Mouse (Mus musculus): ENCODE measurements around the gene Col5a3.
A peak's percentile ranks its signal among the peaks of the same experiment; 100 is the strongest.

The Col5a3 gene

DNA sequence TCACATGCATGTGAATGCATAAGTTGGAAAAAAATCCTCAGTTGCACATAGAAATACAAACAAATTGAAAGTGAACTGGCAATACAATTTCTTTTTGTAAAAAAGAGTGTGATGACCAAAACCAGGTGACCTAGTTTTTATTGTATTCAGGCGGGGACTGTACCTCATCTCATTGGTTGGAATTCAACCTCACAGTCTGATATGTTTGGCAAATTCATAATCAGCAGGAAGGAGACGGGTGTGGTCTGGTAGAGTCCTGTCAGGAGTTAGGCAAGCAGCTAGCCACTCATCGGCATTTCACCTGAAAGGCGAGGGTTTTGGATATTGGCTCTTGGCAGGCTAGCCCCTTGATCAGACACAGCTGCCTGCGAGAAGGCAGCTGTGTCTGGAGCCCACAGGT is 65.7 kb downstream of the Col5a3 start:
- no peak for DNase-seq (ENCODE audit: extremely low read depth, low read depth, low spot score)

DNA sequence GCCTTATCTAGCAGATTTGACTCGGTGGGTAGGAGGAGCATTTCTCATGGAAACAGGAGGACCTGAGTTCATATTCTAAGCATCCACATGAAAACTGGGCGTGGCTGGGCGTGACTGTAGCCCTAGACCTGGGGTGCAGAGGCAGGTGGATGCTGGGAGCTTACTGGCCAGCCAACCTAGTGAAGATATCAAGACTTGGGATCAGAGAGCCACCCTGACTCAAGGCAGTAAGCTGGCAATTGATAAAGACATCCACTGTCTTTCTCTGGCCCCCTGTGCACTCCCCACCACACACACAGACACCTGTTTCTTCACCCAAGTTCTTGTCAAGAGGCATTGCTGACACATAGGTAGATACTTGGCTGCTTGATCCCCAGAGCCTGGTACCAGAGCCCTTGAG is 66.3 kb downstream of the Col5a3 start:
- no peak for DNase-seq (ENCODE audit: extremely low read depth, low read depth, low spot score)

DNA sequence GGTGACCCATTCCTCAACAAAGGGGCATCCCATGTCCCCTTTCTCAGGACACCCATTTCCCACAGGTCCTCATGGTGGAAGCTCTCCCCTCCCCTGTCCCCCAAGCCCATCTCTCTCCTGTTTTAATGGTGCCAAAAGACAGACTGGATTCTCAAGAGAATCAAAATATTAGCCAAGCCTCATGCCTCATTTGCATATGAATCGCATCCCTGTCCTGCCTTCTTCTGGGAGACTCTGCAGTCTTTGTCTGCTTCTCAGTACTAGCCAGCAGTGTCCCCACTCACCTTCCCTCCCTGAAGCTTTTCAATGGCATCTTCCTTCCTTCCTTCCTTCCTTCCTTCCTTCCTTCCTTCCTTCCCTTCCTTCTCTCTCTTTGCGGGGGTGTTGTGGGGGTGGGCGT is 67.2 kb downstream of the Col5a3 start:
- no peak for DNase-seq (ENCODE audit: extremely low read depth, low read depth, low spot score)

- DNase-seq (ENCODE audit: extremely low read depth, low read depth, low spot score) = no peak
Measured at GRCm38 (mm10) chr9:20746017-20746660, 68.7 kb downstream of the Col5a3 start, which contains the start of gene Olfm2. Olfm2 (minus strand) TSS chr9:20746349.

DNA sequence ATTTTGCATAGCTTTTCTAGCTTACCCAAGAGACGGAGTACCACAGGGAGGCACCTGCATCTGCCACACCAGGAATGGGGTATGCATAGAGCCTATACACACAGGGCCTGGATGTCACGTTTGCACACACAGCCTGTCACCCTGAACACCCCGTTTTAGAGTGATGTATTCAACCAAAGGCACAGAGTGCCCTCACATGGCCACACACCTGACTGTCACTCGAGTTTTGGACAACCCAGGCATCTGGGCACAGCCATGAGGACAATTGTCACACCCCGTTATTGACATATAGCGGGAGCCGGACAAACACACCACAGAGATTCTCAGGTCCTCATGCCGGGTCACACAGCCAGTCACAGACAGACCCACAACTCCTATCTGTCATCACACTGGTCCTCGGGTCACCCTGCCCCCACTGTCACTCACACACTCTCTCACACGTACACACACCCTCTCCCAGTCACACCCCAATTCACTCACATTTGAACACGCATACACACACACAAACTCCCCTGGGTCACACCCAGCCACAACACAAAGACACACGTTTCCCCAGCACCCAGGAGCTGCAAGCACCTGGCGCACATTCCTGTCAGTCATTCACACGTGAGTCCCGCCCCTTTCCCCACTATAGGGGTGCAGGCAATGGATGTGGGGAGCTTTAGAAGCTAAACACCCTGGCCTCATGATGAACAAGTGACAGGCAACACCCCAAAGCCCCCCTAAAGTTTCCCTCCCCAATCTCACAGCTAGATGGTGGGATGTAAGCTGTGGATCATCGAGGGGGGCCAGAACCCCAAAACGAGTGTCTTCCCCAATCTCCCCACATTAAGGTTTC is 69.5 kb downstream of the Col5a3 start:
- no peak for DNase-seq (ENCODE audit: extremely low read depth, low read depth, low spot score)

- DNase-seq (ENCODE audit: extremely low read depth, low read depth, low spot score) = no peak
Measured at GRCm38 (mm10) chr9:20743946-20744738, 70.7 kb downstream of the Col5a3 start.

DNA sequence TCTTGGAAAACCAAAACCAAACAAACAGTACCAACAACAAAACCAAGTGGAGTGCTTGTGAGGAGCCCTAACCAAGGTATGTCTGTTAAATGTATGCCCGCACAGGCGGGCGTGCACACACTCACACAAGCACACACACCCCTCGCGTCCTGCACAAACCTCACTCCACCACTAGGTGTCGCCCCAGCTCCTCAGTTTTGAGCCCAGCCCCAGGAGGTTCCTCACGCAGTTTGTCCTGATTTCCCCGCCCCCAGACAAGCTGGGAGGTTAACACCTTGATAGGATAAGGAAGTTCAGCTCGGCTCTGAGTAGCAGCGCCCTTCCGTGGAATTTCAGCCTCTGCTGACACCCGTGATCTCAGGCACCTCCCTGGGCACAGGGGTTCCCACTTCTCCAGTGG is 74.5 kb downstream of the Col5a3 start:
- DNase-seq (ENCODE audit: extremely low read depth, low read depth, low spot score) = peak; percentile 7

DNA sequence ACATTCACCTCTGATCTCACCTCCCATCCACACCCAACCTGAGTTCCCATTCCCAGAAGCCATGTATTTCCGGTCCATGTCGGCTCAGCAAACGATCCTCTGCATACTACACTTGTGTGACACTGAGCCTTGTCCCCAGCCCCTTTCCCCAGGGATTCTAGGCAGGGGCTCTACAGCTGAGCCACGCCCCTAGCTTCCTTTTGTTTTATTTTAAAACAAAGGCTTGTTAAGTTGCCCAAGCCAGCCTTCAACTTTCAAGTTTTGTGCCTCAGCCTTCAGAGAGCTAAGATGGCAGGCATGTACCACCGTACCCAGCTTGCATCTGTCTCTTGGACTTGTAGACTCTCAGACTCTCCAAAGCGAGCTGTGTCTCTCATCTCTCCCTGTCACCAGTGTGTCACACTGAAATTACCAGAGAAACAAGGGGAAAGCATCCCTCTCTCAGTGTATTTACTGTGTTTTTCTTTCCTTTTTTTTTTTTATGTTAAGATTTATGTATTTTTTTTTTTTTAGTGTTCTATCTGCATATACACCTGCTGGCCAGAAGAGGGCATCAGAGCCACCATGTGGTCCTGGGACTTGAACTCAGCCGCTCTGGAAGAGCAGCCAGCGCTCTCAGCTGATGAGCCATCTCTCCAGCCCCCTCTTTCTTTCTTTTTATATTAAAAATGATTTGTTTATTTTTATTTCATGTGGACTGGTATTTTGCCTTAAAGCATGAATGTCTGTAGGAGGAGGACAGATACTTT is 76.4 kb downstream of the Col5a3 start:
- DNase-seq (ENCODE audit: extremely low read depth, low read depth, low spot score) = no peak

- DNase-seq (ENCODE audit: extremely low read depth, low read depth, low spot score) = no peak
Measured at GRCm38 (mm10) chr9:20737227-20737626, 77.6 kb downstream of the Col5a3 start.

DNA sequence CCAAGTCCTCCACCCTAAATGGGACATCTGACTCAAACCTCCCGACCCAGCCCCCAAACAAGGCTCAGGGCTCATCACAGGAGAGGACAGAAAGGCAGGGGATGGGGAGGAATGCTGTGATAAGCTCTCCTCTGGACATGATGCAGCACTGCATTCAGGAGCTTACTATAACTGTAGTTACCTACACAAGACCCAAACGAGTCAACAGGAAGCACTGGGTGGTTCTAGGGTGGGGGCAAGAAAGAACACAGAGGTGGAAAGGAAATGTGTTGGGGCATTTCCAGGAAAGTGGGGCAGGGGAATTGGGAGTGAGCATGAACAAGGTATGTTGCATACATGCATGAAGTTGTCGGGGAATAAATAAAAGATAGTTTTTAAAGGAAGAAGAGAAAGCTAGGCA is 80.2 kb downstream of the Col5a3 start:
- no peak for DNase-seq (ENCODE audit: extremely low read depth, low read depth, low spot score)

DNA sequence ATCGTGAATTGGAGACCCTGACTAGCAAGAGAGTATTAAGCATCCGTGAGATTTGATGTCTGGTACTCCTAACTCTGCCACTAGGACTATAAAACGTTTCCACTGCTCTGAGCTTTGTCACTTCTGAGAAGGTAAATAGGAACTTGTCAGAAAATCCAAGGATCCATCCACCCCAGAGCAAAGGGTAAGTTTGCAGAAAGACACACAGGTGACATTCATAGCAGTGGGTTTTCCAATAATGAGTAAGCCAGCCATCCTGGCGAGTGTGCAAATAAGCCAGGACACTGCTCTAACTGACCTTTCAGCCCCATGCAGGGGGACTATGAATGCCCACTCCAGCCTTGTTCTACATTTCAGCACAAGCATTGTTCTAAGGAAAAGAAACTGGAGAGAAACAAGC is 83.1 kb downstream of the Col5a3 start:
- DNase-seq (ENCODE audit: extremely low read depth, low read depth, low spot score) = no peak

DNA sequence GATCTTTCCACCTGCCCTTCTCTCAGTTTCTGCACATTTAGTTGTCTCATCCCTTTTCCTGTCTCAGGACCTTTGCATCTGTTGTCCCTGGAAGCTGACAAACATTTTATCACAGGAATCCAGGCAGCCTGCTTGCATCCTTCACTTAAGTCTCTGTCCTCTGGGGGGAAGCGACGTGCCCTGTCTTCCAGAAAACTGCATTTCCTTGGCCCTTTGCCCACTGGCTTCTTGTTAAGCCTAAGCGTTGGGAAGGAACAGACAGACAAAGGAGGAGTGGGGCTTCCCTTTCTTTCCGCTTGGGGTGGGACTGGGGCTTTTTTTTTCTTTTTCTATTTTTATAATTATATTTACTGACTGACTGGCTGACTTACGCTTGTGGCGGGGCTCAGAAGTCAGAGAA is 85.4 kb downstream of the Col5a3 start:
- no peak for DNase-seq (ENCODE audit: extremely low read depth, low read depth, low spot score)

DNA sequence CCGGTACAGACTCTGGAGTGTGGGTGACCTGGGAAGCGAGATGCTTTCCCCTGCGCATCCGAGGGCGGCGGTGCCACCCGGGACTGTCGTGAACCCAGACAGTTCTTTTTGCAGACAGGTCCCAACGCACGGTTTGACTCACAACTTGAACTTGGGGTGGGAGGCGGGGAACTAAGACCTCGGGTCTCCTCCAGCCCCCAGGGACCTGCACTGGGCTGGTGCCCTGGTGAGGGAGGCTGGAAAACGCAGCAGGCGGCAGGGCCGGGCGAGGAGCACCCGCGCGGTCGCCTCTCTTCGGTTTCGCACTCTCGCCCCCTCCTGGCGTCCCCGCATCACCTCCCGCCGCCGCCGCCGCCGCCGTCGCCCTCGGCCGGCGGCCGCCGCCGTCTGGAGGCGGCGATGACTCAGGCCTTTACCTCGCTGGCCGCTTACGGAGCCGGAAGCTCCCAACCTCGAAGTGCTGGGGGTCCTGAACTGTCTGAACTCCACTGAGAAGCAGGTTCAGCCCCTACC is 87.2 kb downstream of the Col5a3 start:
- DNase-seq (ENCODE audit: extremely low read depth, low read depth, low spot score) = no peak

DNA sequence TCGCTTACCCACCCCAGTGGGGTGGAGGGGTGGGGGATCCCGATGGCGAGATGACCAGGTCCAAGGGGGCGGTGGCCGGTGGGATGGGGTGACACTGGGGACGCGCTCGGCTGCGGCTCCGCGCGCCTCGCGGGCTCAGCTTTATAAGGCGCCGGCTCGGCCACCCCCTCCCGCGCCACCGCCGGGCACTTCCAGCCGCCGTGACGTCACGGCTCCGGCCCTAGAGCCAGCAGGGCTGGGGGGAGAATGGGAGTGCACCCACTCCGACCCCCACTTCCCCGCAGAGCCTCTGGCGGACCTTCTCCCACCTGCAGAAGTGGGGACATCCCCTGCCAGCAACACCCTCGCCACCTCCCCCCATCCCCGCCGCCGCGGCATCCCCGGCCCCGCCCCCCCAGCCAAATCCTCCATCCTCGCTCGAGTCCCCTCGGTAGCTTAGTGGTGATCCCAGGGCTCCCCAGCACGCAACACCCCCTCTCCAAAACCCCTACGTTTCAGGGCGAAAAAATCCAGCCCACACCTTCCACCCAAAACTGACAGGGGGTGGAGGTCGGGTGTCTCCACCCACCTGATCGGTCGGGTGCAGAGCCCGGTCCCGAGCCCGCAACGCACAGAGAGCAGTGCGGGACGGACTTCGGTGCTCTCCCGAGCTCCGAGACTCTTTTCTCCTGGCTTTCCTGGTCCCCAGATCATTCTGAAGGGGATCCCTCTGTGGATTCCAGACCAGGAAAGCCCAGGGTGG is 87.8 kb downstream of the Col5a3 start:
- DNase-seq (ENCODE audit: extremely low read depth, low read depth, low spot score) = no peak

DNA sequence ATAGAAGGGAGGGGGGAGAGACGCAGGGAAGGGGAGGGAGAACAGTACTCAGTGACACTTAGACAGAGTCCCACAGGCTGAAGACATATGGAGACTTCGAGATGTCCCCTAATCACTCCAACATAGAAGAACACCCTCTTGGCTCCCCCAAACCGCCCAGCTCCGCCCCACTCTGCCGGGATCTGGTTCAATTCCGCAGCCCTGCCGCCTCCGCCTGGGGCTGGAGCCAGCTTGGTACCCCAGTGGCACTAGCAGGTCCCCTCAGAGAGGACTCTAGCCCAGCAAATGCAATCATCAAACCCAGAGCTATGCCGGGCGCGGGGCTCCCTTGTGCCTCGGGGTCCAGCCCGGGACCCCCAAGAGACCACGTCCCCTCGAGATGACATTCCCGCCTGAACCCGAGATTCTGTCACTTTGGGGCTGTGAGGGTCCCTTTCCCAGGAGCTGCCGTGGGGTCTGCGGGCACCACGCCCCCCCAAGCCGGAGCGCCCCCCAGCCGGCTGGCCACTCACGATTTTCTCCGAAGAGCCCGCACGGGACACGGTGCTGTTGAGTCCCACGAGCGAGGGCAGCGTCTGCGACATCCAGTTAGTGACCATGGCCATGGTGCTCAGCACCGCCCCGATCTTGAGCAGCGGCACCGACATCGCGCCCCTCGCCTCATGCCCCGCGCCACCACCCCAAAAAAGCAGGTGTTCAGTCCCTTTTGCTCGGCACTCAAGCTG is 88.6 kb downstream of the Col5a3 start:
- no peak for DNase-seq (ENCODE audit: extremely low read depth, low read depth, low spot score)

DNA sequence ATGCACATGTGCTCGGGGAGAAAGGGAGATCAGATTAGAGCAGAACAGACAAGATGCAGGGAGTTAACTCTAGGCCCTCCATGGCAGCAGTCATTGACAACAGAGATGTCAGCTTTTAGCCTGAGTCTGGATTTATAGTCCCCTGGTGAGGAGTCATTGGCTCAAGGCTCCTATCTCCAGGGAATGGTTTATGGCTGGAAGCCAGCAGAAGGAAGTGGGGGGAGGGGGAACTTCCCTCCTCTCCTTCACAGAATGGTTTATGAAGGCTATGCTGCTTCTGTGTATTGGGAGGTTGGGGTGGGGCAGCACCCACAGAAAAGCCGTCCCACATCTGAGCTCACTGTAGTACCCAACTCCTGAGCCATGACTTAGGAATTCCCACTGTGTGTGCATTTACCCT is 93.3 kb downstream of the Col5a3 start:
- no peak for DNase-seq (ENCODE audit: extremely low read depth, low read depth, low spot score)

All from fat pad, adult 2 months (tissue).